Mouse (Mus musculus) lung, adult 2 months (tissue): Measurements from ENCODE around the gene Dnajc11. TPM values are rescaled to one million over a fixed set of nuclear protein-coding genes. Genes with fewer than 3 reads are reported as not detected.

ENCODE experiments used
- DNase-seq: peaks from one replicate; pipeline ENCODE4 v3.0.0; 2022
- H3K4me1 ChIP-seq: fragments of 200-500 bp; 2 replicates; pipeline ENCODE4 v1.6.1; 2011; ENCODE audit warnings: low read length; ENCODE audit not compliant: control insufficient read depth, insufficient read depth
- H3K4me3 ChIP-seq: fragments of 200-500 bp; replicated peaks from 2 replicates; pipeline ENCODE3; 2011; ENCODE audit warnings: low read depth, mild to moderate bottlenecking, control low read depth, low read length; ENCODE audit errors: extremely low read depth
- CTCF ChIP-seq: fragments of 200-500 bp; IDR thresholded peaks from 2 replicates; pipeline ENCODE4 v1.5.1; 2011; ENCODE audit warnings: mild to moderate bottlenecking, low read length, control low read depth; ENCODE audit not compliant: insufficient read depth
- POLR2A ChIP-seq: fragments of 200-500 bp; IDR thresholded peaks from 2 replicates; pipeline ENCODE4 v1.6.1; 2011; ENCODE audit warnings: low read depth, mild to moderate bottlenecking, control low read depth, low read length, borderline replicate concordance; ENCODE audit errors: extremely low read depth
- WGBS: fragments of 180-500 bp; shearing (Covaris S2); methylation state at CpG from one replicate; pipeline ENCODE4 v1.1.7; 2018; 5-methylcytosine and 5-hydroxymethylcytosine counted together
- polyA plus RNA-seq: library from polyadenylated mRNA; depleted of rRNA; stranded (reverse); fragments of >200 nt; gene quantifications from 2 replicates; pipeline ENCODE4 v1.2.3, GENCODE M21; 2012

The Dnajc11 gene
- polyA plus RNA-seq, 1 experiment = 45.8 TPM

- WGBS = 74% methylated on average over 6 of the region's 6 CpGs
- Histone ChIP-seq H3K4me1 (peaks cover 14% of the 10 kb centered on the region), H3K4me3 (no peak overlapping the region)
- no peak for DNase-seq
- TF ChIP-seq POLR2A = no peak
- TF ChIP-seq CTCF = no peak
Measured at GRCm38 (mm10) chr4:152006137-152006536, 72.6 kb downstream of the Dnajc11 start.

GRCm38 (mm10) chr4:152006812-152007211 is 73.3 kb downstream of the Dnajc11 start:
- DNase-seq = no peak
- 41% methylated on average over 3 of the region's 3 CpGs for WGBS
- no peak for TF ChIP-seq CTCF
- no peak for TF ChIP-seq POLR2A
- H3K4me3 ChIP-seq = no peak overlapping the region
- H3K4me1 ChIP-seq = peaks cover 18% of the 10 kb centered on the region

- WGBS = 11% methylated on average over 8 of the region's 8 CpGs
- peak overlapping the region; percentile 68 for H3K4me3 ChIP-seq
- peak; percentile 44 for DNase-seq
- peaks cover 18% of the 10 kb centered on the region for H3K4me1 ChIP-seq
- peak; percentile 32; the same call in 1 of the 2 replicates for TF ChIP-seq POLR2A
- TF ChIP-seq CTCF = no peak
Measured at GRCm38 (mm10) chr4:152007481-152008147, 74.1 kb downstream of the Dnajc11 start.

- TF ChIP-seq CTCF = no peak
- no peak for TF ChIP-seq POLR2A
- peak; percentile 50 for DNase-seq
- Histone ChIP-seq H3K4me3 (peak overlapping the region; percentile 68), H3K4me1 (peaks cover 18% of the 10 kb centered on the region)
- under 1% methylated on average over 14 of the region's 14 CpGs for WGBS
Measured at GRCm38 (mm10) chr4:152008148-152008500, 74.6 kb downstream of the Dnajc11 start.

- WGBS = under 1% methylated on average over 45 of the region's 45 CpGs
- H3K4me1 ChIP-seq = peaks cover 18% of the 10 kb centered on the region
- no peak for TF ChIP-seq CTCF
- peak; percentile 86 for TF ChIP-seq POLR2A
- peak within 1 kb of the TSS; percentile 68 for H3K4me3 ChIP-seq
- peak; percentile 95 for DNase-seq
Measured at GRCm38 (mm10) chr4:152008622-152009075, 75.2 kb downstream of the Dnajc11 start, which contains the start of gene Klhl21. TSS of gene Klhl21 (plus strand) at chr4:152008803.

GRCm38 (mm10) chr4:152009076-152010051 is 75.9 kb downstream of the Dnajc11 start:
- TF ChIP-seq POLR2A = no peak
- WGBS = under 1% methylated on average over 115 of the region's 115 CpGs
- H3K4me3 ChIP-seq = peak overlapping the region; percentile 68
- DNase-seq = peak; percentile 53
- H3K4me1 ChIP-seq = peaks cover 18% of the 10 kb centered on the region

GRCm38 (mm10) chr4:152010091-152010706 is 76.7 kb downstream of the Dnajc11 start:
- DNase-seq = peak; percentile 53
- peak; percentile 61; the same call in 1 of the 2 replicates for TF ChIP-seq POLR2A
- no peak for TF ChIP-seq CTCF
- Histone ChIP-seq H3K4me1 (peaks cover 18% of the 10 kb centered on the region), H3K4me3 (peak overlapping the region; percentile 68)
- WGBS = 3% methylated on average over 10 of the region's 10 CpGs

- H3K4me1 ChIP-seq = peaks cover 18% of the 10 kb centered on the region
- H3K4me3 ChIP-seq = peak overlapping the region; percentile 68
- TF ChIP-seq CTCF = no peak
- TF ChIP-seq POLR2A = no peak
- WGBS = 13% methylated on average over 13 of the region's 13 CpGs
- DNase-seq = no peak
Measured at GRCm38 (mm10) chr4:152010707-152011134, 77.2 kb downstream of the Dnajc11 start.

GRCm38 (mm10) chr4:152011171-152011760 is 77.8 kb downstream of the Dnajc11 start:
- peak; percentile 30 for DNase-seq
- Histone ChIP-seq H3K4me3 (peak overlapping the region; percentile 68), H3K4me1 (peaks cover 18% of the 10 kb centered on the region)
- TF ChIP-seq CTCF (no peak), POLR2A (no peak)
- 64% methylated on average over 8 of the region's 8 CpGs for WGBS
